Mouse (Mus musculus): ENCODE data around the gene Crb3. TPM values are rescaled to one million over a fixed set of nuclear protein-coding genes. Genes with fewer than 3 reads are reported as not detected.

Gene Crb3
- polyA plus RNA-seq, 1 experiment from 2014 or later: 46.4 TPM

- peak; percentile 59 for ATAC-seq (ENCODE audit: low FRiP score, low TSS enrichment)
- Histone ChIP-seq H3K9me3 (ENCODE audit: control insufficient read depth, low read length) (no peaks in the 10 kb centered on the region), H3K27me3 (ENCODE audit: control insufficient read depth, insufficient read depth, low read length) (peaks cover 24% of the 10 kb centered on the region), H3K4me2 (replicated peaks; ENCODE audit: low read depth, low read length) (peak within 1 kb of the TSS; percentile 87), H3K4me1 (ENCODE audit: control insufficient read depth, insufficient read depth, low read length) (no peaks in the 10 kb centered on the region), H3K4me3 (ENCODE audit: low read length) (peak within 1 kb of the TSS; percentile 84), H3K27ac (ENCODE audit: low read depth, low read length) (peak within 1 kb of the TSS; percentile 71; the same call in 1 of the 2 replicates), H3K36me3 (ENCODE audit: control insufficient read depth, insufficient read depth, low read length) (no peaks in the 10 kb centered on the region), H3K9ac (ENCODE audit: low read depth, low read length) (peak within 1 kb of the TSS; percentile 77)
- under 1% methylated on average over 24 of the region's 45 CpGs for WGBS
Measured at GRCm38 (mm10) chr17:57059486-57059977, 627 bp downstream of the Crb3 start, which contains the start of gene Slc25a23. TSS of gene Slc25a23 (minus strand) at chr17:57059863.

GRCm38 (mm10) chr17:57060231-57060801, 1.4 kb downstream of the Crb3 start:
- under 1% methylated on average over 44 of the region's 44 CpGs for WGBS
- peaks cover 24% of the 10 kb centered on the region for H3K27me3 ChIP-seq (ENCODE audit: control insufficient read depth, insufficient read depth, low read length)
- ATAC-seq (ENCODE audit: low FRiP score, low TSS enrichment): peak; percentile 87
- H3K27ac ChIP-seq (ENCODE audit: low read depth, low read length): peak overlapping the region; percentile 71; the same call in 1 of the 2 replicates
- no peaks in the 10 kb centered on the region for H3K4me1 ChIP-seq (ENCODE audit: control insufficient read depth, insufficient read depth, low read length)
- peak overlapping the region; percentile 84 for H3K4me3 ChIP-seq (ENCODE audit: low read length)
- peak overlapping the region; percentile 77; the same call in 1 of the 2 replicates for H3K9ac ChIP-seq (ENCODE audit: low read depth, low read length)
- H3K36me3 ChIP-seq (ENCODE audit: control insufficient read depth, insufficient read depth, low read length): no peaks in the 10 kb centered on the region
- H3K4me2 ChIP-seq (replicated peaks; ENCODE audit: low read depth, low read length): peak overlapping the region; percentile 87
- H3K9me3 ChIP-seq (ENCODE audit: control insufficient read depth, low read length): no peaks in the 10 kb centered on the region

GRCm38 (mm10) chr17:57061069-57061468, 2.2 kb downstream of the Crb3 start:
- H3K36me3 ChIP-seq (ENCODE audit: control insufficient read depth, insufficient read depth, low read length): no peaks in the 10 kb centered on the region
- peak overlapping the region; percentile 87 for H3K4me2 ChIP-seq (replicated peaks; ENCODE audit: low read depth, low read length)
- no peak for ATAC-seq (ENCODE audit: low FRiP score, low TSS enrichment)
- H3K4me1 ChIP-seq (ENCODE audit: control insufficient read depth, insufficient read depth, low read length): no peaks in the 10 kb centered on the region
- no peak overlapping the region; the same call in 1 of the 2 replicates for H3K27ac ChIP-seq (ENCODE audit: low read depth, low read length)
- H3K9me3 ChIP-seq (ENCODE audit: control insufficient read depth, low read length): no peaks in the 10 kb centered on the region
- peaks cover 24% of the 10 kb centered on the region for H3K27me3 ChIP-seq (ENCODE audit: control insufficient read depth, insufficient read depth, low read length)
- H3K4me3 ChIP-seq (ENCODE audit: low read length): peak overlapping the region; percentile 84
- no peak overlapping the region for H3K9ac ChIP-seq (ENCODE audit: low read depth, low read length)
- 35% methylated on average over 10 of the region's 10 CpGs for WGBS

GRCm38 (mm10) chr17:57062011-57062521, 3.2 kb downstream of the Crb3 start:
- WGBS: 1% methylated on average over 37 of the region's 39 CpGs
- Histone ChIP-seq H3K4me2 (replicated peaks; ENCODE audit: low read depth, low read length) (peak overlapping the region; percentile 31), H3K4me3 (ENCODE audit: low read length) (peak overlapping the region; percentile 37), H3K27me3 (ENCODE audit: control insufficient read depth, insufficient read depth, low read length) (peaks cover 24% of the 10 kb centered on the region), H3K27ac (ENCODE audit: low read depth, low read length) (peak overlapping the region; percentile 56), H3K9ac (ENCODE audit: low read depth, low read length) (peak overlapping the region; percentile 29; the same call in 1 of the 2 replicates), H3K36me3 (ENCODE audit: control insufficient read depth, insufficient read depth, low read length) (no peaks in the 10 kb centered on the region), H3K9me3 (ENCODE audit: control insufficient read depth, low read length) (no peaks in the 10 kb centered on the region), H3K4me1 (ENCODE audit: control insufficient read depth, insufficient read depth, low read length) (no peaks in the 10 kb centered on the region)
- ATAC-seq (ENCODE audit: low FRiP score, low TSS enrichment): peak; percentile 25

- H3K9ac ChIP-seq (ENCODE audit: low read depth, low read length): peak overlapping the region; percentile 29; the same call in 1 of the 2 replicates
- H3K27ac ChIP-seq (ENCODE audit: low read depth, low read length): peak overlapping the region; percentile 56
Measured at GRCm38 (mm10) chr17:57062548-57062947, 3.6 kb downstream of the Crb3 start.

GRCm38 (mm10) chr17:57063031-57063430, 4.1 kb downstream of the Crb3 start:
- H3K27me3 ChIP-seq (ENCODE audit: control insufficient read depth, insufficient read depth, low read length): peaks cover 24% of the 10 kb centered on the region
- no peak for ATAC-seq (ENCODE audit: low FRiP score, low TSS enrichment)
- peak overlapping the region; percentile 37 for H3K4me3 ChIP-seq (ENCODE audit: low read length)
- 4% methylated on average over 8 of the region's 8 CpGs for WGBS
- peak overlapping the region; percentile 42; the same call in 1 of the 2 replicates for H3K9ac ChIP-seq (ENCODE audit: low read depth, low read length)
- no peaks in the 10 kb centered on the region for H3K9me3 ChIP-seq (ENCODE audit: control insufficient read depth, low read length)
- no peaks in the 10 kb centered on the region for H3K4me1 ChIP-seq (ENCODE audit: control insufficient read depth, insufficient read depth, low read length)
- no peaks in the 10 kb centered on the region for H3K36me3 ChIP-seq (ENCODE audit: control insufficient read depth, insufficient read depth, low read length)
- H3K27ac ChIP-seq (ENCODE audit: low read depth, low read length): no peak overlapping the region
- H3K4me2 ChIP-seq (replicated peaks; ENCODE audit: low read depth, low read length): peak overlapping the region; percentile 31

More at GRCm38 (mm10) chr17:57062548-57062947, 3.6 kb downstream of the Crb3 start:
- Histone ChIP-seq H3K4me1 (ENCODE audit: control insufficient read depth, insufficient read depth, low read length) (no peaks in the 10 kb centered on the region), H3K4me3 (ENCODE audit: low read length) (peak overlapping the region; percentile 37), H3K9me3 (ENCODE audit: control insufficient read depth, low read length) (no peaks in the 10 kb centered on the region), H3K27me3 (ENCODE audit: control insufficient read depth, insufficient read depth, low read length) (peaks cover 24% of the 10 kb centered on the region), H3K36me3 (ENCODE audit: control insufficient read depth, insufficient read depth, low read length) (no peaks in the 10 kb centered on the region), H3K4me2 (replicated peaks; ENCODE audit: low read depth, low read length) (peak overlapping the region; percentile 31)
- ATAC-seq (ENCODE audit: low FRiP score, low TSS enrichment): 0 out of 2 replicates have a peak, but pooled peaks have one; percentile 11
- WGBS: under 1% methylated on average over 22 of the region's 22 CpGs

GRCm38 (mm10) chr17:57066908-57067307, 8.0 kb downstream of the Crb3 start:
- H3K27ac ChIP-seq (ENCODE audit: low read depth, low read length): no peak overlapping the region
- H3K9ac ChIP-seq (ENCODE audit: low read depth, low read length): no peak overlapping the region
- H3K4me3 ChIP-seq (ENCODE audit: low read length): no peak overlapping the region
- no peaks in the 10 kb centered on the region for H3K36me3 ChIP-seq (ENCODE audit: control insufficient read depth, insufficient read depth, low read length)
- H3K27me3 ChIP-seq (ENCODE audit: control insufficient read depth, insufficient read depth, low read length): peaks cover 14% of the 10 kb centered on the region
- ATAC-seq (ENCODE audit: low FRiP score, low TSS enrichment): no peak
- H3K9me3 ChIP-seq (ENCODE audit: control insufficient read depth, low read length): no peaks in the 10 kb centered on the region
- H3K4me1 ChIP-seq (ENCODE audit: control insufficient read depth, insufficient read depth, low read length): no peaks in the 10 kb centered on the region
- H3K4me2 ChIP-seq (replicated peaks; ENCODE audit: low read depth, low read length): no peak overlapping the region
- WGBS: 73% methylated on average over 5 of the region's 5 CpGs

- no peak for ATAC-seq (ENCODE audit: low FRiP score, low TSS enrichment)
Measured at GRCm38 (mm10) chr17:57070272-57070671, 11.4 kb downstream of the Crb3 start.

GRCm38 (mm10) chr17:57070699-57071098, 11.8 kb downstream of the Crb3 start:
- no peaks in the 10 kb centered on the region for H3K27me3 ChIP-seq (ENCODE audit: control insufficient read depth, insufficient read depth, low read length)
- peak; percentile 51; the same call in 1 of the 2 replicates for ATAC-seq (ENCODE audit: low FRiP score, low TSS enrichment)
- H3K9ac ChIP-seq (ENCODE audit: low read depth, low read length): no peak overlapping the region
- WGBS: 3% methylated on average over 11 of the region's 11 CpGs
- H3K4me2 ChIP-seq (replicated peaks; ENCODE audit: low read depth, low read length): peak overlapping the region; percentile 42
- no peaks in the 10 kb centered on the region for H3K4me1 ChIP-seq (ENCODE audit: control insufficient read depth, insufficient read depth, low read length)
- H3K9me3 ChIP-seq (ENCODE audit: control insufficient read depth, low read length): no peaks in the 10 kb centered on the region
- H3K36me3 ChIP-seq (ENCODE audit: control insufficient read depth, insufficient read depth, low read length): no peaks in the 10 kb centered on the region
- H3K4me3 ChIP-seq (ENCODE audit: low read length): 0 out of 2 replicates have a peak overlapping the region, but pooled peaks have one; percentile 12
- no peak overlapping the region for H3K27ac ChIP-seq (ENCODE audit: low read depth, low read length)

More at GRCm38 (mm10) chr17:57070272-57070671, 11.4 kb downstream of the Crb3 start:
- no peaks in the 10 kb centered on the region for H3K27me3 ChIP-seq (ENCODE audit: control insufficient read depth, insufficient read depth, low read length)
- no peaks in the 10 kb centered on the region for H3K4me1 ChIP-seq (ENCODE audit: control insufficient read depth, insufficient read depth, low read length)
- H3K4me2 ChIP-seq (replicated peaks; ENCODE audit: low read depth, low read length): peak overlapping the region; percentile 42
- H3K9me3 ChIP-seq (ENCODE audit: control insufficient read depth, low read length): no peaks in the 10 kb centered on the region
- H3K4me3 ChIP-seq (ENCODE audit: low read length): 0 out of 2 replicates have a peak overlapping the region, but pooled peaks have one; percentile 12
- H3K9ac ChIP-seq (ENCODE audit: low read depth, low read length): 0 out of 2 replicates have a peak overlapping the region, but pooled peaks have one; percentile 20
- no peaks in the 10 kb centered on the region for H3K36me3 ChIP-seq (ENCODE audit: control insufficient read depth, insufficient read depth, low read length)
- H3K27ac ChIP-seq (ENCODE audit: low read depth, low read length): no peak overlapping the region
- WGBS: 9% methylated on average over 9 of the region's 9 CpGs
